Mouse (Mus musculus) brown adipose tissue, adult 24 weeks (tissue): ENCODE results near the gene Pbx2. TPM values are rescaled to one million over a fixed set of nuclear protein-coding genes. Genes with fewer than 3 reads are reported as not detected.
A peak's percentile ranks its signal among the peaks of the same experiment; 100 is the strongest.

Experiments used
- H3K27ac ChIP-seq: fragments of 200-500 bp; replicated peaks from 2 replicates; pipeline ENCODE4 v1.5.1; 2012; ENCODE audit warnings: low read depth, mild to moderate bottlenecking, low read length
- H3K4me1 ChIP-seq: fragments of 200-500 bp; 2 replicates; pipeline ENCODE4 v1.6.1; 2012; ENCODE audit warnings: low read length, mixed read lengths; ENCODE audit not compliant: control insufficient read depth, insufficient read depth, insufficient read length
- H3K4me3 ChIP-seq: fragments of 200-500 bp; 2 replicates; pipeline ENCODE4 v1.5.1; 2012; ENCODE audit warnings: low read depth, mild to moderate bottlenecking, low read length, moderate library complexity; ENCODE audit not compliant: insufficient read depth
- polyA plus RNA-seq: library from polyadenylated mRNA; stranded (reverse); fragments of >200 nt; gene quantifications from 2 replicates; pipeline ENCODE4 v1.2.4, GENCODE M21; 2012; ENCODE audit not compliant: missing spikeins, insufficient read depth, insufficient read length

The Pbx2 gene
- polyA plus RNA-seq, 1 experiment, result 35.5 TPM

DNA sequence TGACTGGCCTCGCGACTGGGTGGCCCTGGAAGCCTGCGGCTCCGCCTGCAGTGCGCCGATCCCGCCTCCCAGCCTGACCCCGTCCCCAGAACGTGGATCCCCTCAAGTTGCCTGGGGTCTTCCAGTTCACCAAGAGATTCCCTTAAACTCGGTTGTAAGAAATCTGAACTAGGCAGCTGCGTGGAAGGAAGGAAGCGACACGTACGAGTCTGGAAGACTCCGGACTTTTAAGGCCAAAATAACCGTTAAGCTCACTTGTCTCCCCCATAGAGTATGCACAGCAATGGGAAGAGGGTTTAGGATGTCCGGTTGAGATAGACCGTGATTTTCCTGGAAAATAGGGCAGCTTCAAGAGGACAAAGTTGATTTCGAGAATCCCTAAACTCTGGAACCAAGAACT lies 3.3 kb upstream of the Pbx2 start:
- peak overlapping the region; percentile 87 for H3K4me3 ChIP-seq
- H3K27ac ChIP-seq, result peak overlapping the region; percentile 81
- H3K4me1 ChIP-seq, result peaks cover 16% of the 10 kb centered on the region

DNA sequence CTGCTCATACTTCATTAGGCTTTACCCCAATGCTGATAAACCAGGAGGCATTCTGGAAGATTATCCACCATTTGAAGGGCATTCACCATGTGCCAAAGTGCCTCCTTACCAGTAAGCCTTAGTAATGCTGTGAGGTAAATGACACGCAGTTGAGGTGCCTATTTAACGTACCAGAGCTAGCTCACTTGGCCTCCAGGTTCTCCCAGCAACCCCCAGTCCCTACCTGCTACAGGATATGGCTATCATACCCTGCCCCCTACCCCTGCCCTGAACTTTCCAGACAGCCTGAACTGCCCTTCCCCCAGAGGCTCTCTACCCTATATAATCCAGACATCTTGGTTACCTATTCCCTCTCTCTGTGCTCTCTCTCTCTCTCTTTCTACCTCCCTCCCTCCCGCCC lies 2.3 kb upstream of the Pbx2 start:
- H3K4me1 ChIP-seq, result peaks cover 16% of the 10 kb centered on the region
- H3K4me3 ChIP-seq, result no peak overlapping the region

DNA sequence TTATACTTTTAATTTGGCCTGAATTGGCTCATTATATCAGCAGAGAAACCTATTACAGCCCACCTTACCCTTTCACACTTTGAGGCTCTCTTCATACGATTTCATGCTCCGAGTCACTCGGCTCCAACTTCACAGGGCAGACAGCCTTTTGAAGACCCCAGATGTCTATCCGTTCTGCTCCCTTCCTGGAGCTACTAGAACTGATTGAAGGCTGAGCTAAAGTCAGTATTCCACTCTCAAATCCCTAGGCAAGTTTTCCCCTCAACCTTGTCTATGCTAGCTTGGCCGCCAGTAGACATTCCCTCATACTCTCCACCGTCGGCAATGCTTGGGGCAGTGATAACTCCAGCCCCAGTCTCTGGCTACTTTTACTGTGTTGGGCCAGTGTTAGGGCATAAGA lies 1.9 kb upstream of the Pbx2 start:
- H3K27ac ChIP-seq, result peak overlapping the region; percentile 82
- peak overlapping the region; percentile 34 for H3K4me3 ChIP-seq
- peaks cover 16% of the 10 kb centered on the region for H3K4me1 ChIP-seq

More for the DNA sequence above, 2.3 kb upstream of the Pbx2 start:
- 0 out of 2 replicates have a peak overlapping the region, but pooled peaks have one; percentile 6 for H3K27ac ChIP-seq

DNA sequence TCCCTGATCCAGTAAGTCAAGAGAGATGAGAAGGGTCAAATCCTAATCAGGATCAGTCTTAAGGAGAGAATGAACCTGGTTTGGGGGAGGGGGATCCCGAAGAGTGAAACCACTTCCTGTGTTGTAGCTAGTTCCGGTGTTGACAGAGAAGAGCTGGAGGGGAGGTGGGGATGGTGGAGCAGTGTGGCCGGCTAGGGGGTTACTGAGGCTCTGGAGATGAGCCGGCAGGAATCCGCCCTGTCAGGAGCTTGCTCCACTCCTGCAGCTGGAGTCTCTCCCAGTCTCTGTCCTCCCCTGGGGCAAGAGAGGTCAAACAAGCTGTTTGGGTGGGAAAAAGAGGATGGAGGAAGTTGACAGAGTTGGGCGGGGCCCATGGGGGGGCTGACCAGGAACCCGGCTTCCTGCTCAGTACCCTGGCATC lies 1.4 kb upstream of the Pbx2 start, which contains the start of gene Gpsm3:
Gpsm3 (plus strand) TSS at position 126 of the 421 bp plus-strand sequence.
- peak within 1 kb of the TSS; percentile 38 for H3K4me3 ChIP-seq
- H3K4me1 ChIP-seq, result peaks cover 16% of the 10 kb centered on the region
- peak within 1 kb of the TSS; percentile 82 for H3K27ac ChIP-seq

DNA sequence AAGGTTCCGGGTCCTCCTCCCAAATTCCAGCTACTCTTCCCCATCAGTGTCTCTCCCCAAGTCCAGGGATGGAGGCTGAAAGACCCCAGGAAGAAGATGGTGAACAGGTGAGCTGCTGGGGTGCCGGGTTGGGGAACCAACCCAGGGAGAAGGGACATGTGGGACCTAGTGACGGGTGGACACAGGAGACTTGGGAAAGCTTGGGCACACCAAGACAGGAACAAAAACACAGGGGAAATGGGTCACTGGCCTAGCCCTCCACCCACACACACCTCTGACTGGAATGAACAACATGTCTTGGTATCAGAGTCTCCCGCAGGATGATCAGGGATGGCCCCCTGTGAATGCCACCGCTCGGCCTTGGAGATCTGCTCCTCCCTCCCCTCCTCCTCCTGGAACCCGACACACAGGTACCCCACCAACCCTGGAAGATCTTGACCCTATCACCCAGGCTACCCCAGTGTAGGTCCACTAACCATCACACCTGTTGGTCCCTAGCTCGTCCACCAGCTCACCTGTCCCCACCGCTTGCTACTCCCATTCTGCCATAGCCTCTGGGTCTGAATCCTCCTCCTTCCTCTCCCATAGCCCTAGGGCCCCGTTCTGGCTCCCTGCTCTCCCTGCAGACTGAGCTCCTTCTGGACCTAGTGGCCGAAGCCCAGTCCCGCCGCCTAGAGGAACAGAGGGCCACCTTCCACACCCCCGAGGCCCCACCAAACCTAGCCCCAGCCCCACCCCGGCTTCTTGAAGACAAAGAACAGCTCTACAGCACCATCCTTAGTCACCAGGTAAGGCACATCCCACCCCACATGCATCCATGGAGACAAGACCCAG lies 695 bp upstream of the Pbx2 start:
- Histone ChIP-seq H3K4me1 (peaks cover 16% of the 10 kb centered on the region), H3K4me3 (peak overlapping the region; percentile 88), H3K27ac (peak overlapping the region; percentile 98)

DNA sequence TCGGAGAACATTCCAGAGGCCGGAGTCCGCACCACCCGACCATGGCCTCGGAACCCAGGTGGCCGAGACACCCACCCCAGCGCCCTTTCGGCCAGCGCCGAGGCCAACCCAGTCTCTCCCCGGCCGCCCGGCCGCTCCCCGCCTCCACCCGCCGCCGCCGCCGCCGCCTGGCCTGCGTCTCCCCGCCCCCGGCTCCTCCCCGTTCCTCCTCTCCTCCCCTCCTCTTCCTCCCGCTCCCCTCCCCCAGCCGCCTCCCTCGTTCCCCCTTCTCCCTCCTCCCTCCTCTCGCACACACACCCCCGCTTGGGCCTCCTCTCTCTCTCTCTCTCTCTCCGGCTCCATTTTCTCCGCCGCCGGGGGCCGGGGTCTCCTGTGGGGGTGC lies 919 bp downstream of the Pbx2 start:
- peak overlapping the region; percentile 98 for H3K27ac ChIP-seq
- H3K4me3 ChIP-seq, result peak overlapping the region; percentile 88
- peaks cover 12% of the 10 kb centered on the region for H3K4me1 ChIP-seq

DNA sequence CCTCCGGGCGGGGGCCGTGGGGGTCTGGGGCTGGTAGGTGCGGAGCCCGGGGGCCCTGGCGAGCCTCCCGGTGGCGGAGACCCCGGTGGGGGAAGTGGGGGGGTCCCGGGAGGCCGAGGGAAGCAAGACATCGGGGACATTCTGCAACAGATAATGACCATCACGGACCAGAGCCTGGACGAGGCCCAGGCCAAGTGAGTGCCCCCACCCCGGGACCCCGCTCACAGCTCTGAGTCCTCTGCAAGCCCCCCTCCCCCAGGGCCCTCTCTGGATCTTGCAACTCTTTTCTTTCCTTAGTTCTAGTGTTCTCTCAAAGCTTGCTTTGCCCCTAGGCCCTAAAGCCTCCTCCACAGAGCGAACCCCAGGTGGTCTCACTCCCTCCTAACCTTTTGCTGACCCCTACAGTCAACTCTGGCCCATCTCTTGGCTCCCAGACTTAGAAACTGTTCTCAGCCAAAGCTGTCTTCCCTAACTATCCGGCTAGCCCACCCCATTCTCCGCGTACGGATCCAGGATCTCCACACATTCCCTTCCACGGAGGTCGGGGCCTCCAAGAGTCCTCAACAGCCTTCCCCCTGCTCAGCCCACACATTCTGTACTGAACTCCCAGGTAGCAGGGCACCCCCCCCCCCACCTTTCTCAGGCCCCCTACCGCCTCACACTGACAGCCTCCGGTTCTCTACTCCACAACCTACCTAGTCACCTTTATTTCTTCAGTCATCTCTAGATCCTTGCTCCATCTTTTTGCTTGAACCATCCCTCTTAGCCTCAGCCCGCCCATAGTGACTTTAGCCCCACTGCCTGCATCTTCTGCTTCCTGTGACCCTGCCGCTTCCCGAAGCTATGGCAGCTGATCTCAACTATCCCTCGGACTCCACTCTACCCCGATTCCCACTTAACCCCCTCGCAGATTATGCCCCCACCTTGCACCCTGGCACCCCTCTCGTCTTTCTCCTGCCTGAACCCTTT lies 1.8 kb downstream of the Pbx2 start:
- Histone ChIP-seq H3K4me3 (peak overlapping the region; percentile 65), H3K4me1 (peaks cover 12% of the 10 kb centered on the region), H3K27ac (peak overlapping the region; percentile 75)

DNA sequence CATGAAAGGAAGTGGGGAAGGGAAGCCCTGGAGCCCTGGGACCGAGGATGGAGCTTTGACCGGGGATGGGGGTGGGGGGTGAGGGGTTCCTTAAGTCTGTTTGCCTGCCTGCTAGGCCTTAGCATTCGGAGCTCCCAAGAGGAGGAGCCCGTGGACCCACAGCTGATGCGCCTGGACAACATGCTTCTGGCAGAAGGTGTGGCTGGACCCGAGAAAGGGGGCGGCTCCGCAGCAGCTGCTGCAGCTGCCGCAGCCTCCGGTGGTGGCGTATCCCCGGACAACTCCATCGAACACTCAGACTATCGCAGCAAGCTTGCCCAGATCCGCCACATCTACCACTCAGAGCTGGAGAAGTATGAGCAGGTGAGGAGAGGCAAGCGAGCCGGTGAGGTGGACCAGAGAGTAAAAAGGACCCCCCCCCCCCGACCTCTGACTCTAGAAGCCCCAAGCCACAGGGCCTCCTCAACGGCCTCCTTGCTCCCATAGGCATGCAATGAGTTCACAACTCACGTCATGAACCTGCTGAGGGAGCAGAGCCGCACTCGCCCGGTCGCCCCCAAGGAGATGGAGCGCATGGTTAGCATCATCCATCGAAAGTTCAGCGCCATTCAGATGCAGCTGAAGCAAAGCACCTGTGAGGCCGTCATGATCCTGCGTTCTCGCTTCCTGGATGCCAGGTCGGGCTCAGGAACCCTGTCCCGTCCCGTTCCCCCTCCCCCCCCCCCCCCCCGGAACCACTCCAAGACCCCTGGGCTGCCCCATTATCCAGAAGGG lies 2.9 kb downstream of the Pbx2 start:
- peak overlapping the region; percentile 66; the same call in 1 of the 2 replicates for H3K27ac ChIP-seq
- H3K4me1 ChIP-seq, result peaks cover 6% of the 10 kb centered on the region
- H3K4me3 ChIP-seq, result peak overlapping the region; percentile 65

DNA sequence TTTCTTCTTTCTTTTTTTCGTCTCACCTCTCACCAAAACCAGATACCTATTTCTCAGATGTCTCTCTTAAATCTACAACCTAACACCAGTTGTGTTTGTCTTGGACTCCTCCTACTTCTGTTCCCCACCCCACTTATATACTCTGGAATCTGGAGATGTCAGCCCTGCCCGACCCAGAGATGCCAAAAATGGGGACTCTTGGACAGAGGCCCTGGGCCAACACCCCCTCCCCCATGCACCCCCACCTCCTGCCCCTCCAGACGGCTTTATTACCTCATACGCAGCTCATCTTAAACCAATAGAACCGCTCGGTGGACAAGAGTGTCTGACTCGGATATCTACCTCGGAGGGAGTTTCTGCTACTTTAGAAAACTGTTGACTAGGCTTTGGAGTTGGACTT lies 5.0 kb downstream of the Pbx2 start:
- H3K4me1 ChIP-seq, result no peaks in the 10 kb centered on the region; the same call in 1 of the 2 replicates
- H3K27ac ChIP-seq, result no peak overlapping the region
- H3K4me3 ChIP-seq, result no peak overlapping the region

DNA sequence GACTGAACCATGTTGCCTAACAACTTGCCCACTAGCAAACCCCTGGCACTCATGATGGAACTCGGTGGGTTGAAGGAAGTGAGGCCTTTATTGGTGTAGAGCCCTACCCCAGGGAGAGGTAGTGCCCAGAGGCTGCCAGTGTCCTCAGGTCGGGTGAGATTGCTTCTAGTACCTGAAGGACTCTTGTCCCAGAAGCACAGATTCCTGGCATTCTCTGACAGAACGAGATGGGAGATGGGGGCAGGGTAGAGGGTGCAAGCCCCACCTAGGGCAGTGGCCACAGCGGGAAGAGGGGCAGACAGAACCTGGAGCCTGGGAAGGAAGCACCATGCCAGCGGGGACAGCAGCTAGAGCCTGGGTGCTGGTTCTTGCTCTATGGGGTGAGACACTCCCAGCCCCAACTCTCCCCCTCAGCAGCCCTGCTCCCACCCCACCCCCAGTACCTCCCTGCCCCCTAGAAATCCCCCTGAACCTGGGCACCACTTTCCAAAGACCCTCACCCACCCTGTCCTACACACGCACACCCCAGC lies 6.6 kb downstream of the Pbx2 start, which contains the start of gene Ager:
Ager (plus strand) TSS at position 297 of the 530 bp plus-strand sequence.
- H3K4me3 ChIP-seq, result no peak within 1 kb of the TSS
- H3K27ac ChIP-seq, result peak within 1 kb of the TSS; percentile 8; the same call in 1 of the 2 replicates
- no peaks in the 10 kb centered on the region; the same call in 1 of the 2 replicates for H3K4me1 ChIP-seq

DNA sequence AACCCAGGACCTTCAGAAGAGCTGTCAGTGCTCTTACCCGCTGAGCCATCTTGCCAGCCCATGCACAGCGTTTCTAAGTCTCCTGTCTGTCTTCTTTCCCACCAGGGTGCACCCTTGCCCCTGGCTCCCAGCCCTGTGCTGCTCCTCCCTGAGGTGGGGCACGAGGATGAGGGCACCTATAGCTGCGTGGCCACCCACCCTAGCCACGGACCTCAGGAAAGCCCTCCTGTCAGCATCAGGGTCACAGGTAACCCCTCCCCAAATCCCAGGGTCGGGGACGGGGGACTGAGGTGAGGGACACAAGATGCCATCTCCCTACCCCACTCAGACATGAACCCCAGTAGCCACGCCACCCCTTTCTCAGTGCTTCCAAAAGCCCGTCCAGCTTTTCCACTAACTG lies 8.8 kb downstream of the Pbx2 start:
- H3K27ac ChIP-seq, result no peak overlapping the region
- no peak overlapping the region for H3K4me3 ChIP-seq
- peaks cover 3% of the 10 kb centered on the region; the same call in 1 of the 2 replicates for H3K4me1 ChIP-seq

DNA sequence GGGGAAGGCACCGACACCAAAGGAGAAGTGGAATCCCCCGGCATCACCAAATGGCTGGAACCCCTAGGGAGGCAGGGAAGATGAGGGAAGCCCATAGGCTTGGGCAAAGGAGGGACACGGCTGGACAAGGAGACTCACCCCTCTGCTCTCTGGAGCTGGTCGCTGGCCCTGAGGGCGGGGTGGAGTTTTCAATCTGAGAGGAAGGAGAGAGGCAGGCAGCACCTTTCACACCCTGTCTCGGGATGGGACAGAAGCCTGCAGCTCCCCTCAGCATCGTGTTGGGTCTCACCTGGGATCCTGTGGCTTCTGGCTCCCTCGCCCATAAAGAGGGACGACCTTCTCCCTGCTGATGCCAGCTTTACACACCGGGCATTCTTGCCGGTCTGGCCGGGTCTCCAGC lies 10.7 kb downstream of the Pbx2 start:
- Histone ChIP-seq H3K4me3 (no peak overlapping the region), H3K27ac (no peak overlapping the region), H3K4me1 (peaks cover 8% of the 10 kb centered on the region)

DNA sequence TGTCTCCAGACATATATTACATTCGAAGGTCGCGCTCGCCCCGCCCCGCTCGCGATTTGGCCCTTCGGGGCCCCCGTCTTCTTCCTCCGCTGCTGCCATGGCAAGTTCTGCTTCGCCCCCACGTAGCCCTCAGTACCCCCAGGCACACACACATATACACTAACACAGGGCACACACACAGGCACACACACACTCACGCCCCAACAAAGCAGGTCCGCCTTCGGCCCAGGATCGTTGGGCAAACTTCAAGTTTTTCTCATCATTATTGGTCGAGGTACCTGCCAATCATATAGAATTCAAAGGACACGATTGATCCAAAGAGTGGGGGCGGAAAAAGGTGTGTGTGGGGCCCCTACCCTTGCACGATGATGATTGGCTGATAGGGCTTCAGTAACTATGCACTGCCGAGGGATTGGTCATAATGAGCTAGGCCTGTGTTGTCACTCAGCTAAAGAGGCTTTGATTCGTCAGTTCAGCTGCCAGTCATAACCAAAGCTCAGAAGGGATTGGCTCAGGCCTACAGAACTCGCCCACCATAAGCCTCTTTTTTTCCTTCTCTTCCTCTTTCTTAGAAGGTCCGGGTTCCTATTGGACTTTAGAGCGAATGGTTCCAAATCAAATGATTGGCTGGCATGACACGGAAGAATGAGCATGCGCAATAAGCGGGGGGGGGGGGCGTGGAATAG lies 12.5 kb downstream of the Pbx2 start, which contains the start of gene Rnf5:
Rnf5 (minus strand) TSS at position 316 of the 686 bp plus-strand sequence.
- Histone ChIP-seq H3K27ac (peak within 1 kb of the TSS; percentile 98), H3K4me1 (peaks cover 13% of the 10 kb centered on the region), H3K4me3 (peak within 1 kb of the TSS; percentile 75)
